Mouse (Mus musculus) hematopoietic stem cell, adult 5-6 weeks (primary cell): ENCODE measurements at regions not wholly inside any gene's neighbourhood (a gene's known extent, or its start where the extent isn't known, plus 50 kb on each side); places are given as distances from the start of the nearest gene placed in this dataset.

ENCODE experiments used
- ATAC-seq, 2 experiments: fragments of 125-278 bp in 1 of 2; replicated peaks in 1 of 2; 2 replicates each; pipeline ENCODE4 v1.8.0; 2016 to 2017; ENCODE audit warnings: inconsistent platforms in 2 of 2, mild to moderate bottlenecking in 2 of 2, moderate number of reproducible peaks in 2 of 2, low read depth in 1 of 2, moderate TSS enrichment in 1 of 2; ENCODE audit not compliant: low FRiP score in 2 of 2, poor library complexity in 2 of 2, severe bottlenecking in 2 of 2, insufficient read depth in 1 of 2, low TSS enrichment in 1 of 2

GRCm38 (mm10) chr16:27138384-27138783, 146.9 kb upstream of the Gmnc start:
- ATAC-seq: no peak

- no peak for ATAC-seq
Measured at GRCm38 (mm10) chr16:27138987-27139386, 147.5 kb upstream of the Gmnc start.

- peak in 1 of 2 experiments; percentile 60; a peak in 2 of 4 replicates for ATAC-seq
Measured at GRCm38 (mm10) chr16:27140037-27140436, 148.6 kb upstream of the Gmnc start.

- ATAC-seq: no peak
Measured at GRCm38 (mm10) chr16:27155805-27156204, 151.5 kb upstream of the Ostn start.

- ATAC-seq: no peak
Measured at GRCm38 (mm10) chr16:27195650-27196049, 111.6 kb upstream of the Ostn start.
